Mouse (Mus musculus): ENCODE data around the gene Spns3. TPM values are rescaled to one million over a fixed set of nuclear protein-coding genes. Genes with fewer than 3 reads are reported as not detected.

The Spns3 gene
- polyA plus RNA-seq, 1 experiment, result 0.02 TPM

DNA sequence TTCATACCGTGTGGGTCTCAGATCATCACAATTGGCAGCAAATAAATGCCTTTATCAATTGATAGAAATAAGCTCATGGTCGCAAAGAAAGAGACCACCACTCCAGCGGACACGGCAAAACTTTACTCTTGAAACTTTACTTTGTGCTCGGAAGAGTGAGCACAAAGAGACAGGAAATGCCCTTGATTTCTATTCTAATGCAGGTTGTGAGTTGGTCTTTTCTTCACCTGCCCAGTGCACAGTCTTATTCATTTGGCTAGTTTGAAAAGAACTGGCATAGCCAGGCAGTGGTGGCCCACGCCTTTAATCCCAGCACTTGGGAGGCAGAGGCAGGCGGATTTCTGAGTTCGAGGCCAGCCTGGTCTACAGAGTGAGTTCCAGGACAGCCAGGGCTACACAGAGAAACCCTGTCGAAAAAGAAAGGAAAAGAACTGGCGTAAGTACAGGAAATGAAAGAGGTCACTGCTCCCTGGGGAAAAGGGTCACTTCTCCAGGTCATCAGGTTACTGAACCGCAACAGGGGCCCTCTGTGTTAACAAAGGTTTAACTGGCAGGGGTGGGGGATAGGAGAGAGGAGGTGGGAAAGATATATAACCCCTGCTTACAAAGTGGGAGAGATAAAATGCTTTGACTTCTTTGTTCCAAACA lies 19.5 kb upstream of the Spns3 start:
- Histone ChIP-seq H3K79me2 (ENCODE audit: control insufficient read depth, insufficient read depth) (no peaks in the 10 kb centered on the region), H3ac (ENCODE audit: control insufficient read depth, insufficient read length) (no peak overlapping the region), H3K36me3 (ENCODE audit: control insufficient read depth, insufficient read depth) (no peaks in the 10 kb centered on the region), H3K27me3 (ENCODE audit: control insufficient read depth, insufficient read depth, insufficient read length) (no peaks in the 10 kb centered on the region), H3K4me2 (ENCODE audit: low read depth) (peak overlapping the region; percentile 71), H3K4me3 (no peak overlapping the region)
- TF ChIP-seq MYOD1 (IDR thresholded peaks at IDR 0.05; ENCODE audit: control insufficient read depth in 1 of 3, insufficient read length in 2 of 3, low read depth in 2 of 3), result no peak
- TF ChIP-seq MAX (IDR thresholded peaks at IDR 0.05; ENCODE audit: low read depth), result no peak
- TF ChIP-seq USF1 (IDR thresholded peaks at IDR 0.05; ENCODE audit: low read depth), result no peak
- TF ChIP-seq CEBPB (IDR thresholded peaks at IDR 0.05; ENCODE audit: insufficient read depth, poor library complexity, severe bottlenecking), result no peak
- TF ChIP-seq E2F4 (IDR thresholded peaks at IDR 0.05; ENCODE audit: insufficient read depth), result no peak
- no peak for TF ChIP-seq POLR2AphosphoS2 (IDR thresholded peaks at IDR 0.05; ENCODE audit: insufficient read length, low read depth)
- no peak for TF ChIP-seq SRF (IDR thresholded peaks at IDR 0.05; ENCODE audit: control insufficient read depth, insufficient read length, low read depth)
- TF ChIP-seq TCF12 (IDR thresholded peaks at IDR 0.05; ENCODE audit: insufficient read depth, poor library complexity, severe bottlenecking), result no peak
- no peak for TF ChIP-seq TCF3 (IDR thresholded peaks at IDR 0.05; ENCODE audit: insufficient read length, low read depth)
- TF ChIP-seq POLR2A (IDR thresholded peaks at IDR 0.05; ENCODE audit: insufficient read length, low read depth), result no peak
- TF ChIP-seq REST (IDR thresholded peaks at IDR 0.05; ENCODE audit: insufficient read depth, insufficient read length), result no peak
- no peak for TF ChIP-seq MYOG (IDR thresholded peaks at IDR 0.05; ENCODE audit: control insufficient read depth in 1 of 3, insufficient read depth in 1 of 3, insufficient read length in 2 of 3, low read depth in 2 of 3)

GRCm38 (mm10) chr11:72569051-72569450 lies 18.7 kb upstream of the Spns3 start:
- H3K79me2 ChIP-seq (ENCODE audit: control insufficient read depth, insufficient read depth), result no peaks in the 10 kb centered on the region

GRCm38 (mm10) chr11:72566816-72567338 lies 16.6 kb upstream of the Spns3 start:
- H3K36me3 ChIP-seq (ENCODE audit: control insufficient read depth, insufficient read depth), result no peaks in the 10 kb centered on the region
- no peaks in the 10 kb centered on the region for H3K79me2 ChIP-seq (ENCODE audit: control insufficient read depth, insufficient read depth)
- TF ChIP-seq REST (IDR thresholded peaks at IDR 0.05; ENCODE audit: insufficient read depth, insufficient read length) (no peak), E2F4 (IDR thresholded peaks at IDR 0.05; ENCODE audit: insufficient read depth) (no peak)
- no peak overlapping the region for H3K4me3 ChIP-seq
- H3ac ChIP-seq (ENCODE audit: control insufficient read depth, insufficient read length), result no peak overlapping the region
- no peak overlapping the region for H3K4me2 ChIP-seq (ENCODE audit: low read depth)
- peaks cover 6% of the 10 kb centered on the region for H3K27me3 ChIP-seq (ENCODE audit: control insufficient read depth, insufficient read depth, insufficient read length)

More at GRCm38 (mm10) chr11:72569051-72569450, 18.7 kb upstream of the Spns3 start:
- peak overlapping the region; percentile 22 for H3K4me2 ChIP-seq (ENCODE audit: low read depth)
- no peaks in the 10 kb centered on the region for H3K27me3 ChIP-seq (ENCODE audit: control insufficient read depth, insufficient read depth, insufficient read length)
- no peaks in the 10 kb centered on the region for H3K36me3 ChIP-seq (ENCODE audit: control insufficient read depth, insufficient read depth)
- H3K4me3 ChIP-seq, result no peak overlapping the region
- no peak for TF ChIP-seq SRF (IDR thresholded peaks at IDR 0.05; ENCODE audit: control insufficient read depth, insufficient read length, low read depth)
- TF ChIP-seq USF1 (IDR thresholded peaks at IDR 0.05; ENCODE audit: low read depth), result no peak
- no peak for TF ChIP-seq MYOD1 (IDR thresholded peaks at IDR 0.05; ENCODE audit: control insufficient read depth in 1 of 3, insufficient read length in 2 of 3, low read depth in 2 of 3)
- no peak for TF ChIP-seq MYOG (IDR thresholded peaks at IDR 0.05; ENCODE audit: control insufficient read depth in 1 of 3, insufficient read depth in 1 of 3, insufficient read length in 2 of 3, low read depth in 2 of 3)
- TF ChIP-seq TCF12 (IDR thresholded peaks at IDR 0.05; ENCODE audit: insufficient read depth, poor library complexity, severe bottlenecking), result no peak
- TF ChIP-seq E2F4 (IDR thresholded peaks at IDR 0.05; ENCODE audit: insufficient read depth), result no peak
- TF ChIP-seq REST (IDR thresholded peaks at IDR 0.05; ENCODE audit: insufficient read depth, insufficient read length), result no peak
- no peak for TF ChIP-seq TCF3 (IDR thresholded peaks at IDR 0.05; ENCODE audit: insufficient read length, low read depth)
- TF ChIP-seq MAX (IDR thresholded peaks at IDR 0.05; ENCODE audit: low read depth), result no peak
- TF ChIP-seq CEBPB (IDR thresholded peaks at IDR 0.05; ENCODE audit: insufficient read depth, poor library complexity, severe bottlenecking), result no peak
- TF ChIP-seq POLR2A (IDR thresholded peaks at IDR 0.05; ENCODE audit: insufficient read length, low read depth), result no peak
- no peak for TF ChIP-seq POLR2AphosphoS2 (IDR thresholded peaks at IDR 0.05; ENCODE audit: insufficient read length, low read depth)
- H3ac ChIP-seq (ENCODE audit: control insufficient read depth, insufficient read length), result no peak overlapping the region

GRCm38 (mm10) chr11:72566304-72566703 lies 16.0 kb upstream of the Spns3 start:
- TF ChIP-seq POLR2A (IDR thresholded peaks at IDR 0.05; ENCODE audit: insufficient read length, low read depth) (no peak), SRF (IDR thresholded peaks at IDR 0.05; ENCODE audit: control insufficient read depth, insufficient read length, low read depth) (no peak), E2F4 (IDR thresholded peaks at IDR 0.05; ENCODE audit: insufficient read depth) (no peak), CEBPB (IDR thresholded peaks at IDR 0.05; ENCODE audit: insufficient read depth, poor library complexity, severe bottlenecking) (no peak), TCF12 (IDR thresholded peaks at IDR 0.05; ENCODE audit: insufficient read depth, poor library complexity, severe bottlenecking) (no peak), MYOD1 (IDR thresholded peaks at IDR 0.05; ENCODE audit: control insufficient read depth in 1 of 3, insufficient read length in 2 of 3, low read depth in 2 of 3) (no peak), TCF3 (IDR thresholded peaks at IDR 0.05; ENCODE audit: insufficient read length, low read depth) (no peak), REST (IDR thresholded peaks at IDR 0.05; ENCODE audit: insufficient read depth, insufficient read length) (no peak), USF1 (IDR thresholded peaks at IDR 0.05; ENCODE audit: low read depth) (no peak), POLR2AphosphoS2 (IDR thresholded peaks at IDR 0.05; ENCODE audit: insufficient read length, low read depth) (no peak)

More at GRCm38 (mm10) chr11:72566304-72566703, 16.0 kb upstream of the Spns3 start:
- Histone ChIP-seq H3K27me3 (ENCODE audit: control insufficient read depth, insufficient read depth, insufficient read length) (peaks cover 12% of the 10 kb centered on the region), H3K36me3 (ENCODE audit: control insufficient read depth, insufficient read depth) (no peaks in the 10 kb centered on the region), H3K4me2 (ENCODE audit: low read depth) (no peak overlapping the region), H3ac (ENCODE audit: control insufficient read depth, insufficient read length) (no peak overlapping the region), H3K4me3 (no peak overlapping the region), H3K79me2 (ENCODE audit: control insufficient read depth, insufficient read depth) (no peaks in the 10 kb centered on the region)

Measured in myocyte (in vitro differentiated cells).